Mouse (Mus musculus) right cerebral cortex, adult 18-20 months (tissue): ENCODE results near the gene Olfr1136.

ENCODE experiments used
- DNase-seq: peaks from one replicate; pipeline ENCODE4 v3.0.0; 2022; ENCODE audit warnings: mixed read lengths

The Olfr1136 gene

DNA sequence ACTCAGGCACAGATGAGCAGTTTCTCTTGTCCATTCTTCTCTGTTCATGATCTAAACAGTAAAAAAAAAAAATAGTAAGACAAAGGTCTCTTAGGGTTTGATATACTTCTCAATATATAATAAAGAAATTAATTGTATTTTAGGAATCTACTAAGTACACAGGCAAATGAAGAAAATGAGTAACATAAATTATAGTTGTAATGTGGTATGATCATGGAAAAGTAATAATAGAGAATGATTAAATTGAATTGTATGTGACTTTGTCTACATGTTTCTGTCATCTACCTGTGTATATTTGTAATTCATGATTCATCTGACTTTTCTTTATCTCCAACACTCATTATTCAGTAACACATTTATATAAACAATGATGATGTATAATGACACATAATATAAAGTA is at the start of gene Olfr1136:
TSS of gene Olfr1136 (minus strand) at position 101 of the 400 bp plus-strand sequence.
- DNase-seq, result no peak

- no peak for DNase-seq
Measured at GRCm38 (mm10) chr2:87743452-87743851, 49.7 kb upstream of the Olfr1136 start, which contains the start of gene Olfr1140. TSS of gene Olfr1140 (plus strand) at chr2:87743752.

- no peak for DNase-seq
Measured at GRCm38 (mm10) chr2:87739878-87740277, 46.1 kb upstream of the Olfr1136 start, which contains the start of gene Olfr1138. TSS of gene Olfr1138 (minus strand) at chr2:87739978.

GRCm38 (mm10) chr2:87713079-87713478 is 19.3 kb upstream of the Olfr1136 start, which contains the start of gene Olfr1137:
TSS of gene Olfr1137 (minus strand) at chr2:87713179.
- DNase-seq, result no peak

GRCm38 (mm10) chr2:87673564-87673963 is 20.2 kb downstream of the Olfr1136 start, which contains the start of gene Olfr1135:
TSS of gene Olfr1135 (minus strand) at chr2:87673664.
- no peak for DNase-seq

- DNase-seq, result no peak
Measured at GRCm38 (mm10) chr2:87658360-87658759, 35.4 kb downstream of the Olfr1136 start, which contains the start of gene Olfr1134. TSS of gene Olfr1134 (minus strand) at chr2:87658460.

DNA sequence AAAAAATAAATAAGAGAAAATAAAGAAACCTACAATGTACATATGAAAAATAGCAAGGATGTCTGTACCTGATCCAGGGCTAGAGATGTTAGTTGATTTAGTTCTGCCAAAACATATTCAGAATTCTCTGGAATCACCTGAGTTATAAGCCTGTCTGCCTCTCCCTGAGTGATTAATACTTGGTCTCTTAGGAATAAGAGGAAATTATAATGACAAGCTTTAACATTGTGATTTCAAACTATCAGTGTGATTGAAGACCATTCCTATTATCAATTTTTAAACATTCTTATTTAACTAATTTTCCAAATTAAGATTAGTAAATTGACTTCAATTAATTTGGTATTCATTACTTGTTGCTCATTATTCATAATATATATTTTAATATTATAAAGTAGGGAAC is 46.5 kb downstream of the Olfr1136 start, which contains the start of gene Olfr1133:
TSS of gene Olfr1133 (minus strand) at position 101 of the 400 bp plus-strand sequence.
- no peak for DNase-seq
